Mouse (Mus musculus) heart, adult 2 months (tissue): ENCODE results near the gene Dusp23.

Experiments used
- CTCF ChIP-seq: fragments of 200-600 bp; IDR thresholded peaks from 2 replicates; pipeline ENCODE4 v1.8.1; 2022; ENCODE audit warnings: antibody characterized with exemption, mild to moderate bottlenecking, moderate library complexity
- EP300 ChIP-seq: fragments of 200-500 bp; IDR thresholded peaks from 2 replicates; pipeline ENCODE4 v1.6.1; 2011; ENCODE audit warnings: low read depth, low read length, control low read depth; ENCODE audit not compliant: insufficient read depth
- POLR2A ChIP-seq: fragments of 200-500 bp; IDR thresholded peaks from 2 replicates; pipeline ENCODE4 v1.6.1; 2011; ENCODE audit warnings: mild to moderate bottlenecking, low read depth, low read length, control low read depth; ENCODE audit not compliant: insufficient read depth

DNA sequence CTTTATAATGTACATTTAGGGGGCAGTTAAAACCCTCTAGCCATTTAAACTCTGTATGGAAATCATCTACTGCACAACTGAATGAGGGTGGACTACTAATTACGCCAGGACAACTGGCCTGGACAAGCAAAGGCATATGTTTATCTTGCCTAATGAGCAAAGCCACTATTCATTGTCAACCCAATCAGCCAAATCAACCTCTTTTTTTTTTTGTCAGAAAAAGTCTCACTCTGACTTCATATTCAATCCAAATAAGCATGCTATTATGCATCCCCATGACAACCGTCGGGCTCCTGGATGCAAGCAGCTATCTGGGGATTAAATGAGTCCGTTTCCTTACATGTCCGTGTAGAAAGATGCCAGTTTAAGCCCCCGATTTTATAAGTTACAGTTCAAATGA, 34.8 kb upstream of the Dusp23 start:
- TF ChIP-seq POLR2A (no peak), CTCF (no peak), EP300 (no peak)
